Mouse (Mus musculus) bone marrow, adult 2 months (tissue): ENCODE data around the gene E130114P18Rik.

Source experiments
- CTCF ChIP-seq: fragments of 200-500 bp; IDR thresholded peaks from 2 replicates; pipeline ENCODE4 v1.5.1; 2011; ENCODE audit warnings: low read length, control low read depth; ENCODE audit not compliant: control insufficient read depth, insufficient read depth
- POLR2A ChIP-seq: fragments of 200-500 bp; IDR thresholded peaks from 2 replicates; pipeline ENCODE4 v1.6.1; 2011; ENCODE audit warnings: low read depth, mild to moderate bottlenecking, control low read depth, low read length, borderline replicate concordance; ENCODE audit not compliant: control insufficient read depth

- TF ChIP-seq CTCF (no peak), POLR2A (no peak)
Observed at GRCm38 (mm10) chr4:97824451-97824850, 46.6 kb upstream of the E130114P18Rik start.
